Mouse (Mus musculus) gonadal fat pad, adult 2 months (tissue): ENCODE measurements around the gene Atm. TPM values are rescaled to one million over a fixed set of nuclear protein-coding genes. Genes with fewer than 3 reads are reported as not detected.

Experiments
- DNase-seq: peaks from one replicate; pipeline ENCODE4 v3.0.0-alpha.2; 2012; ENCODE audit warnings: low read depth
- polyA plus RNA-seq: library from polyadenylated mRNA; depleted of rRNA; stranded (reverse); fragments of >200 nt; gene quantifications from 2 replicates; pipeline ENCODE4 v1.2.3, GENCODE M21; 2012; rRNA removed

Atm gene
- polyA plus RNA-seq, 1 experiment: 2.2 TPM

DNA sequence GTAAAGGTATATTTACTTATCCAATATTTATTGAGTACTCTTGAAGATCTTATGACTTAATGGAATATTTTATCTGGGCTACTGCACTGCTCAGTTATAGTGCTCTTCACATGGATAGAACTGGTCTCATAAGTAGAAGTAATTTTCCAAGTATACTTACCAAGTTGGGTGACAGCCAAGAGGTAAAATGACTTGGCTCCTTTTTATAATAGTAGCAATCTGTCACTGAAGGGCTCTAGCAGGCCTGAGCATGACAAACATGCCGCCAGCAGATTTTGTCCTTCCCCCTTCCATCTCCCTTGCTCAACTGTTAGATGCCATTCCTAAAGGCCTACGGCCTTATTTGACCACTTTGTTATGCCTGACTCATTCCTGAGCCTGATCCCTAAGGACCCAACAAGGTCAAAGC lies 127.6 kb downstream of the Atm start:
- DNase-seq: no peak

DNA sequence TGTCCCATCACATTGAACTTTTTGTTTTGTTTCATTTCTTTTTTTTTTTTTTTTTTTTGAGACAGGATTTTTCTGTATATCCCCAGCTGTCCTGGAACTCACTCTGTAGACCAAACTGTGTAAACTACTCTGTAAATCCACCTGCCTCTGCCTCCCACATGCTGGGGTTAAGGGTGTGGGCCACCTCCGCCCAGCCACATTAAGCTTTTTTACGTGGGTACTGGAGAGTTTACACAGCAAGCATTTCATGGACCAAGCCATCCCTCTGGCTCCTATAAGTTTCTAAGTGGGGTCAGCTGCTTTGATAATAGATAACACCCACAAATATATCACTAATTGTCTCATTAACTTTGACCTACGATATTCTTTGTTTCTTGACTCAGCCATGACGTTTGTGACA lies 128.0 kb downstream of the Atm start:
- DNase-seq: no peak

DNA sequence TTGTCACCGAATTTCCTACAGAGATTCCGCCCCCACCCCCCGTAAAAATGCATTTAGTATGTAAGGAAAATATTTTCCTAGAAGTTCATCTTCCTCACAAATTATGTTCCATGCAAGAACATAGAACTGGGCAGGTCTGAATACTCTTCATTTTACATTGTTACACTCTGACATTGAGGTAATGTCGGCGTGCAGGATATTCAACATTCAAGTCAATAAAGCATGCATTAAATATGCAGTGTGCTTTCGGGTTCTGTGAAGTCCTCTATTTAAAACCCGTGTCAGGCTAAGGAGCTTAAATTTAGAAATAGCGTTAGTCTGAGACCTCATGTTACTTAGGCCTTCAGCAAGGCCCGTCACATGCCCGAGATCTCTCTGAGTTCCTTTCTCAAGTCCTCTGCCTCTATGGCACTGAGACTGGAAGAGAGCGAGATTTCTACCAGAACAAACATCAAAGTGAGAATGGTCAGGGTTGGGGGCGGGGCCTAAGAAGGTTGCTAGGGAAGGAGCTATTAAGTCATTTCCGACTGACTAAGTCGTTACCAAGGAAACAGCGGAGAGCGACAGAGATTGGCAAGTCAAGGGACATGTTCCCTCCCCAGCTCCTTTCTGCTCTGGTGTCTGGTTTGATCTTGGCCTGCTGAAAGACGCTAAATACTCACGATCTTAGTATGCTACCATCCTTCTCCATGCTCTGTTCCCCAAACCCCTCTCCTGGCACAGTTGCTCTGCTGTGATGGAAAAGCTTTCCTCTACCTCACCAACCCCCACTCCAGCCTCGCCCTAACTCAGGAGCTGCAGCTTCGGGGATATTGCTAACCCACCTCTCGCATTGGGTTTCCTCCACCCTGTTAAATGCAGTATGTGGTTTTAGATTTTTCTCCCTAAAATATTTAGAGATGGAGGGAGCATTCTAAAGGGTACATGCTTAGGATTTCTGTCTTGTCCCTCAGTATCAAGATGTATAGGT lies 131.5 kb downstream of the Atm start:
- no peak for DNase-seq

GRCm38 (mm10) chr9:53404050-53404752 lies 132.3 kb downstream of the Atm start:
- no peak for DNase-seq

DNA sequence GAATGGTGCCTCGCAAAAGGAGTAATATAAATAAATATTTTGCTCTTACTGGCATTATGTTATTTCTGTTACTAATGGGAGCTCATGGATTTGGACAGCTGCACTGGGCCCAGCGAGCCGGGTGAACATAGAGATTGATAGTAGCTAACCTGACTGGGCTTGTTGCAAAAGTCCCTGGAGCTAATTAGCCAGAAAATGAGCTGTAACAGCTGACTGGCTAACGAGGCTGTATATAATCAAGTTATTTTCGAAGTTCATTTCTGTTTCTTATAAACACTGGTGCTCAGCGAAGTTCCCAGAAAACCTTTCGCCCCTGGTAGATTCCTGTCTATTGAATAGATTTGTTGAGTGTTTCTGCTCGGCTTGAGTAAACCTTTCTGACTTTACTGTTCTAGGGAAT lies 133.5 kb downstream of the Atm start:
- DNase-seq: no peak

GRCm38 (mm10) chr9:53402291-53402711 lies 134.2 kb downstream of the Atm start, which contains the start of gene 4930550C14Rik:
TSS of gene 4930550C14Rik (plus strand) at chr9:53402325.
- no peak for DNase-seq

GRCm38 (mm10) chr9:53401146-53401545 lies 135.4 kb downstream of the Atm start:
- no peak for DNase-seq

GRCm38 (mm10) chr9:53400696-53401095 lies 135.8 kb downstream of the Atm start:
- DNase-seq: no peak

- DNase-seq: no peak
Observed at GRCm38 (mm10) chr9:53399537-53399936, 137.0 kb downstream of the Atm start.

- no peak for DNase-seq
Observed at GRCm38 (mm10) chr9:53398388-53398700, 138.2 kb downstream of the Atm start.

GRCm38 (mm10) chr9:53397685-53398387 lies 138.7 kb downstream of the Atm start:
- no peak for DNase-seq

- no peak for DNase-seq
Observed at GRCm38 (mm10) chr9:53390136-53390535, 146.4 kb downstream of the Atm start.

Other genes with a start within 250 kb of the Atm start
- 0.92 and 1.7 TPM in 2 replicates for gene Exph5, start 235.1 kb downstream of the Atm start, polyA plus RNA-seq
- gene Kdelc2, start 152.7 kb downstream of the Atm start, polyA plus RNA-seq: 5.8 and 8.4 TPM in 2 replicates
- gene 4930550C14Rik, start 134.4 kb downstream of the Atm start, polyA plus RNA-seq: 0.18 and 0.28 TPM in 2 replicates
- gene Npat, start 307 bp upstream of the Atm start, polyA plus RNA-seq: 2.9 and 6.2 TPM in 2 replicates
- gene Acat1, start 73.6 kb upstream of the Atm start, polyA plus RNA-seq: 44.8 and 49.2 TPM in 2 replicates
- 4.1 and 5.3 TPM in 2 replicates for gene Cul5, start 133.3 kb upstream of the Atm start, polyA plus RNA-seq
- 0.09 and 0.10 TPM in 2 replicates for gene Rab39, start 169.5 kb upstream of the Atm start, polyA plus RNA-seq
- 102 and 116 TPM in 2 replicates for gene Slc35f2, start 234.8 kb upstream of the Atm start, polyA plus RNA-seq